Mouse (Mus musculus) midbrain, embryonic 11.5 days (tissue): Measurements from ENCODE around the gene Ralb. TPM values are rescaled to one million over a fixed set of nuclear protein-coding genes. Genes with fewer than 3 reads are reported as not detected.

Experiments
- ATAC-seq: fragments of 200-750 bp; cut with Nextera tagmentation; 2 replicates; pipeline ENCODE4 v1.8.0; 2017; ENCODE audit warnings: moderate TSS enrichment, moderate library complexity; ENCODE audit not compliant: low FRiP score
- DNase-seq: peaks from one replicate; pipeline ENCODE4 v3.0.0; 2015; ENCODE audit warnings: low spot score; ENCODE audit errors: missing footprints
- H3K27ac ChIP-seq: fragments of 300-500 bp; sonication (generic); 2 replicates; pipeline ENCODE4 v1.5.1; 2014; ENCODE audit warnings: low read depth, low read length
- H3K27me3 ChIP-seq: fragments of 300-500 bp; sonication (generic); 2 replicates; pipeline ENCODE4 v1.6.1; 2014; ENCODE audit warnings: mild to moderate bottlenecking, low read length, moderate library complexity, mixed read lengths; ENCODE audit not compliant: control insufficient read depth, insufficient read depth
- H3K36me3 ChIP-seq: fragments of 300-500 bp; sonication (generic); 2 replicates; pipeline ENCODE4 v1.6.1; 2014; ENCODE audit warnings: mild to moderate bottlenecking, low read length, moderate library complexity, mixed read lengths; ENCODE audit not compliant: control insufficient read depth, insufficient read depth
- H3K4me1 ChIP-seq: fragments of 300-500 bp; sonication (generic); 2 replicates; pipeline ENCODE4 v1.6.1; 2014; ENCODE audit warnings: low read length; ENCODE audit not compliant: control insufficient read depth, insufficient read depth
- H3K4me2 ChIP-seq: fragments of 300-500 bp; sonication (generic); 2 replicates; pipeline ENCODE4 v1.6.1; 2014; ENCODE audit warnings: mild to moderate bottlenecking, moderate library complexity
- H3K4me3 ChIP-seq: fragments of 300-500 bp; sonication (generic); 2 replicates; pipeline ENCODE4 v1.5.1; 2014; ENCODE audit warnings: low read depth, low read length
- H3K9ac ChIP-seq: fragments of 300-500 bp; sonication (generic); 2 replicates; pipeline ENCODE4 v1.6.1; 2014; ENCODE audit warnings: low read length
- H3K9me3 ChIP-seq: fragments of 300-500 bp; sonication (generic); 2 replicates; pipeline ENCODE4 v1.6.1; 2016; ENCODE audit warnings: low read length; ENCODE audit not compliant: control insufficient read depth
- WGBS: fragments of 180-500 bp; shearing (Covaris S2); extraction: QIAGEN DNeasy Blood & Tissue Kit; methylation state at CpG from one replicate; pipeline ENCODE4 v1.1.7; 2014; 5-methylcytosine and 5-hydroxymethylcytosine counted together
- polyA plus RNA-seq: library from polyadenylated mRNA; unstranded; fragments of >200 nt; fragmentation: Nextera tagmentation; extraction: Ambion mirVana; gene quantifications from 2 replicates; pipeline ENCODE4 v1.2.1, GENCODE M21; 2014

Gene Ralb
- polyA plus RNA-seq, 1 experiment from 2014 or later: 73.7 TPM

GRCm38 (mm10) chr1:119456671-119457527 is 47.7 kb downstream of the Ralb start:
- no peak overlapping the region for H3K27ac ChIP-seq
- no peaks in the 10 kb centered on the region for H3K27me3 ChIP-seq
- no peaks in the 10 kb centered on the region for H3K4me1 ChIP-seq
- H3K36me3 ChIP-seq: no peaks in the 10 kb centered on the region
- DNase-seq (no peak), ATAC-seq (no peak)
- H3K9ac ChIP-seq: no peak overlapping the region
- 60% methylated on average over 19 of the region's 19 CpGs for WGBS
- H3K9me3 ChIP-seq: no peaks in the 10 kb centered on the region
- no peak overlapping the region for H3K4me3 ChIP-seq
- no peak overlapping the region for H3K4me2 ChIP-seq

- no peak overlapping the region for H3K4me3 ChIP-seq
- no peaks in the 10 kb centered on the region for H3K27me3 ChIP-seq
- no peak overlapping the region for H3K27ac ChIP-seq
- H3K36me3 ChIP-seq: no peaks in the 10 kb centered on the region
- no peaks in the 10 kb centered on the region for H3K9me3 ChIP-seq
- H3K9ac ChIP-seq: no peak overlapping the region
- no peak for ATAC-seq
- DNase-seq: no peak
- H3K4me2 ChIP-seq: no peak overlapping the region
- H3K4me1 ChIP-seq: no peaks in the 10 kb centered on the region
- whole genome bisulfite sequencing: 75% methylated on average over 4 of the region's 4 CpGs
These were observed 50.9 kb downstream of the Ralb start for GRCm38 (mm10) chr1:119453731-119454130.

DNA sequence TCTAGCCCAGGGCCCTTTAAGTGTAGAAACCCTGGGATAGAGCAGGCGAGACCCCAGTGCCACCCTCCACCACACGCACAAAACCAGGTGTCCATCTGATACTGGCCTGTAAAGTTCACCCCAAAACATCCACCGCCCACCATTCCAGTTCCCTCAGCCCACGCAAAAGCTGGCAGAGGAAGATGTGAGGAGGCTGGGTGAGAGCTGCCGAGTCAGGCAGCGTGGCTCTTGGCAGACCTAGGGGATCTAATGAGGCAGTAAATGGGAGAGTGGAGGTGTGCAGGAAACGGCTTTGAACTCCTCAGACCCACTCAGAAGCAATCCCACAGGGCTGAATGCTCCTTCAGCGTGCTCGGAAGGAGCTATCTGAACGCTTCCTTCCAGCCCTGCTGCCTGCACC is 53.2 kb downstream of the Ralb start:
- 75% methylated on average over 10 of the region's 10 CpGs for WGBS

DNA sequence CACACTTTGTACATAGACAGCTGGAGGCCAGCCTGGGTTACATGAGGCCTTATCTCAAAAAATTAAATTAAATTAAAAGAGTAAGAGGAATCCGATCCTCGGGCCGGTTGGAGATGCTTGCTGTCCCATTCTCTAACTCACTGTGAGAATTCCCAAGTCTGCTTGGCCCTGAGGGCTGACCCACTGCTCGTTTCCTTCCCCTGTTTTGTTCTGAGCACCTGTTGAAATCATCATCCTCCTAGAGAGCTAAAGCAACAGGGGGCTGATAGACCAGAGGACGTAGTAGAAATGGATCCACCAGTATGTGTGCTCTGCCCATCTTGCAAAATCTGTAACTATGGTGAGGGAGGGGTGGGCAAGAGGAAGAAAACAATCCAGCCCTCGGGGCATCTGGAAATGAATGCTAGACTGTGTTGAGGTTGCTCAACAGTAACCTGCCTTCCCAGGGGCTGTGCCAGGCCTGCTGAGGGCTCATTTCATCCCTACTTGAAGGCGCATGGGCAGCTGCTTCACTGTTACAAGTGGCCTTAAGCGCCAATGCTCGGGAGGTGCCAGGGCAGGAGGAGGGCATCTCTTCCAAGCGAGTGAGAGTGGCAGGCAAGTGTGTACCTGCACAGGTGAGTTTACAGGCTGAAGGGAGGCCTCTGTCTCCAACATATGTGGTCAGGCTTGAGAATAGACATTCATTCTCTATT is 53.8 kb downstream of the Ralb start:
- no peak overlapping the region for H3K9ac ChIP-seq
- H3K36me3 ChIP-seq: no peaks in the 10 kb centered on the region
- DNase-seq: no peak
- H3K4me3 ChIP-seq: no peak overlapping the region
- no peaks in the 10 kb centered on the region for H3K27me3 ChIP-seq
- H3K4me2 ChIP-seq: no peak overlapping the region
- no peaks in the 10 kb centered on the region for H3K4me1 ChIP-seq
- H3K27ac ChIP-seq: no peak overlapping the region
- H3K9me3 ChIP-seq: no peaks in the 10 kb centered on the region
- no peak for ATAC-seq
- WGBS: 84% methylated on average over 10 of the region's 10 CpGs

More for the DNA sequence above, 53.2 kb downstream of the Ralb start:
- DNase-seq (no peak), ATAC-seq (no peak)
- H3K27me3 ChIP-seq: no peaks in the 10 kb centered on the region
- no peak overlapping the region for H3K27ac ChIP-seq
- H3K4me3 ChIP-seq: no peak overlapping the region
- no peak overlapping the region for H3K9ac ChIP-seq
- no peaks in the 10 kb centered on the region for H3K4me1 ChIP-seq
- H3K9me3 ChIP-seq: no peaks in the 10 kb centered on the region
- no peak overlapping the region for H3K4me2 ChIP-seq
- H3K36me3 ChIP-seq: no peaks in the 10 kb centered on the region

DNA sequence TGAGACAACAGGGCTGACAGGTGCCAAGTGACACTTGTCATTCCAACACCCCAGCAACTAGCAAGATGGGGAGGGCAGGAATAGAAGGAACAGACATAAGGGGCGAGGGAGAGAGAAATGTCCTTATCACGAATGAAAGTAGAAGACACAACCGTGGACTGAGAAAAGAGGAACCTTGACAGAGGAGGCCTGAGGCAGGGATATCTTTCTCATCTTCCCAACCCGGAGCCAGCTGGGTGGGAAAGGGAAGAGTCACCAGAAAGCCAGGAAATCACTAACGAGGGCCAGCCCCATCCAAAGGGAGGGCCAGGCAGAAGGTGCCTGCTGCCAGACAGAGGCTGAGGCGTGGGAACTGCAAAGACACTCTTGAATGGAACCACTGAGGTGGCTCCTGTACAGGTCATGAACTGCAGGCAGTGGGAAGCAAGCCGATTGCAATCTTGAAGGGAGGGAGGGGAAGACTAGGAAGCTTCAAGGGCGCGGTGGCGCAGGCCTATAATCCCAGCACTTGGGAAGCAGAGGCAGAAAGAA is 57.8 kb downstream of the Ralb start:
- no peak overlapping the region for H3K4me2 ChIP-seq
- H3K4me1 ChIP-seq: no peaks in the 10 kb centered on the region
- ATAC-seq (no peak), DNase-seq (no peak)
- H3K27me3 ChIP-seq: no peaks in the 10 kb centered on the region
- H3K27ac ChIP-seq: no peak overlapping the region
- H3K9ac ChIP-seq: no peak overlapping the region
- H3K4me3 ChIP-seq: no peak overlapping the region
- 68% methylated on average over 10 of the region's 10 CpGs for WGBS
- H3K9me3 ChIP-seq: no peaks in the 10 kb centered on the region
- no peaks in the 10 kb centered on the region for H3K36me3 ChIP-seq

- no peak overlapping the region for H3K9ac ChIP-seq
- no peaks in the 10 kb centered on the region for H3K27me3 ChIP-seq
- 86% methylated on average over 21 of the region's 21 CpGs for WGBS
- H3K4me2 ChIP-seq: no peak overlapping the region
- no peaks in the 10 kb centered on the region for H3K9me3 ChIP-seq
- H3K36me3 ChIP-seq: no peaks in the 10 kb centered on the region
- no peaks in the 10 kb centered on the region for H3K4me1 ChIP-seq
- ATAC-seq: no peak
- no peak overlapping the region for H3K4me3 ChIP-seq
- H3K27ac ChIP-seq: no peak overlapping the region
- no peak for DNase-seq
These were observed 60.8 kb downstream of the Ralb start for GRCm38 (mm10) chr1:119443591-119444350.

- DNase-seq (no peak), ATAC-seq (no peak)
- Histone ChIP-seq H3K9me3 (no peaks in the 10 kb centered on the region), H3K27ac (no peak overlapping the region), H3K4me3 (no peak overlapping the region), H3K4me1 (no peaks in the 10 kb centered on the region), H3K4me2 (no peak overlapping the region), H3K9ac (no peak overlapping the region), H3K27me3 (no peaks in the 10 kb centered on the region), H3K36me3 (no peaks in the 10 kb centered on the region)
- 88% methylated on average over 9 of the region's 9 CpGs for WGBS
These were observed 61.7 kb downstream of the Ralb start for GRCm38 (mm10) chr1:119442901-119443300.

DNA sequence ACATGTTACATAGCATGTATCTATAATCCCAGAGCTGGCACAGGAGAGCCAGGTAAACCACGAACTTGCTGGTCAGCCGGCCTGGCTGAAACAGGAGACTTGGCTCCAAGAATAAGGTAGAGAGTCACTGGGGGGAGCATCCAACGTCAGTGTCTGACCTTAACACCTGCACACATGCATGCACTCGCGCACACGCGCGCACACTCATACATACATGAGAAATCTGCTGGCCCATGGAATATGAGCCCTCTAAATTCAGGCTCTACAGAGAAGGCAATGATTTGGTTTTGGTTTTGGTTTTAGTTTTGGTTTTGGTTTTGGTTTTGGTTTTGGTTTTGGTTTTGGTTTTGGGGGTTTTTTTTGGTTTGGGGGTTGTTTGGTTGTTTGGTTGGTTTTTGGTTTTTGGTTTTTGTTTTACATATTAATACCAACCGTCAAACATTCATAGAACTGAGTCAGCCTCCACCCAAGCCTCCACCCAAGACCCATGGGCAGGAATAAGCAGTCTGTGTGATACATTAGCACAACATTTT is 66.4 kb downstream of the Ralb start:
- H3K27me3 ChIP-seq: no peaks in the 10 kb centered on the region
- WGBS: 93% methylated on average over 9 of the region's 9 CpGs
- no peak overlapping the region for H3K27ac ChIP-seq
- no peak overlapping the region for H3K4me3 ChIP-seq
- no peaks in the 10 kb centered on the region for H3K4me1 ChIP-seq
- no peaks in the 10 kb centered on the region for H3K9me3 ChIP-seq
- H3K4me2 ChIP-seq: no peak overlapping the region
- DNase-seq: no peak
- no peak for ATAC-seq
- no peaks in the 10 kb centered on the region for H3K36me3 ChIP-seq
- no peak overlapping the region for H3K9ac ChIP-seq
